Mouse (Mus musculus): Measurements from ENCODE around the gene Sbf2.

Gene Sbf2

DNA sequence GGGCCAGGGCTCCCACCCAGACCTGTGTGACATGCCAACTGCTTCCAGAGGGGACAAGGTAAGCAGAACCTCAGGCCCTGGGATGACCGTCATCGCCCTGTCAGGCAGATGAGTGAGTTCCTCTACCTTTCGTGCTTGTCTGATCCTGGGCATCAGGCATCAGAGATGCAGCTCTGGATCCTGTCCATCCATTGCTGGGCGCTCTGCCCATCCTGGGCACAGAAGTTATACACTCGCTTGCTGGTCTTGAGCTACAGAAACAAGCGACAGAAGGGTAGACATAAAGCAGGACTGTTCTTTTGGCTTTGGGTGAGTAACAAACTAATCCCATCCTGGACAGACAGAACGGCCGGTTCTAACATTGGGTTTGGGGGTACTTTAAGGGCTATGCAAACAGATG lies 305.5 kb downstream of the Sbf2 start:
- DNase-seq (ENCODE audit: low spot score) = no peak

DNA sequence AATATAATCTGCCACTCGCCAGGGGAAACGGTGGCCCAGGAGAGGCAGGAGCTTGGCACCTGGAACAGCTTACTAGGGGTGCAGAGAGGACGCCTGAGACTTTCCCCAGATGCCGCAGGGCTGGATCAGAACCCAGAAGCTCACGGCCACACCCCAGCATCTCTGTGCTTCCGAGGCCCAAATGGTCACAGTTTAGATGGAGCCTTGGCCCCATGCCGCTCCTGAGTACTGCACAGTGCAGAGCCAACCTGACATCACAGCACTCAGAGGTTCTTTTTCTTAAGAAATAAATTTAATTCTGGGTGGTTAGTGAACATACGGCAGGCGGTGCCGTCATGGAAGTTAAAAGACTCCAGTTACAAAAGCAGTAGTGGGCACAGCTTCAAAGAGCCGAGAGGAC lies 307.0 kb downstream of the Sbf2 start:
- DNase-seq (ENCODE audit: low spot score) = no peak

DNA sequence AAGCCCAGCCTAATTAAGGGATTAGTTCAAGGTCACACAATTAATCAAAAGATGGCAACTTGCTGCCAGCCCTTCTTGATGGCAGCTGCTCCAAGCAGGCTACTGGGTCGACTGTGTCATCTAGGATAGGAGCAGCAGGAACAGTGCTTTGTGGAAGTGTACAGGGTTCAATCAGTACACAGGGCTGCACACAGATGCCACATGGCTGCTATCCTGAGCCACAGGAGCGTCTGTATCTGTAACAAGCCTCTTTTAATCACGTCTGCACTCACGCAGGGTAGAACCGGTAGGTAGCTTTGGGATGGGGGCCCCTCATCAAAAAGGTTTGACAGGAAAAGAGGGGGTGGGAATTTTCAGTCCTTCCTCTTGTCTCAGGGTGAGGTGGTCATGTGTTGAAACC lies 308.4 kb downstream of the Sbf2 start:
- DNase-seq (ENCODE audit: low spot score) = no peak

DNA sequence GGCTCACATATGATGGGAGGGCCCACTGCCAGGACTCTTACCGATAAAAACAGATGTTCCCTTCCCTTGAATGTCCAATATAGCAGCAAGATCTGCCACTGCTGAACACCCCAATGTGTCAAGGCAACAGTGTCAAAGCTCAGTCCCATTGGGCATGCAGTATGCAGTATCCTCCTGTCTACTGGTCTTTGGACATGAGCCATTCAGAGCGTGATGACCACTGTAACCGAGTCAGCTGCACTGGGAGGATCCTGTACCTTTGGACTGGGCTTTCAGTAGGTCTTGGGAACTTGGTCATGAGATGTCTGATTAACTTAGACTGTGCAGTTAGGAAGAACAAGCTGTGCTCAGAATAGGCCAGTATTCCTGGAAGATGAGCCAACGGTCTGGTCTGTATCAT lies 309.2 kb downstream of the Sbf2 start:
- no peak for DNase-seq (ENCODE audit: low spot score)

DNA sequence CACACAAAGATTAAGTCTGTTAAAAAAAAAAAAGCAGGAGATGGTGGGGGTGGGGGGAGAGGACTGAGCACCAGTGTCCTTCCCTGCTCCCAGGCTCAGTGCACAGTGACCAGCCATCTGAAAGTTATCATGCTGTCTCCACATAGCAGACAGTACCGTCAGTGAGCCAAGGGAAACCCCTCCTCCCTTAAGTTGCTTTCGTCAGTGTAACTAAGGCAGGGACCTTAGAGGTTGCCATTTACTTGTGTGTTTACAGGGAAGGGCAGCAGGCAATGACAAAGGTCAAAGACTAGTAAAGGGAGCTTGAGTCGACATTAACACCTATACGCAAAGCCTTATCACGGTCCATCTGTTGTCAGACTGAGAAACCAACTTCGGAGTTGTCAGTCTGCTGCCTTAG lies 311.8 kb downstream of the Sbf2 start:
- DNase-seq (ENCODE audit: low spot score) = no peak

DNA sequence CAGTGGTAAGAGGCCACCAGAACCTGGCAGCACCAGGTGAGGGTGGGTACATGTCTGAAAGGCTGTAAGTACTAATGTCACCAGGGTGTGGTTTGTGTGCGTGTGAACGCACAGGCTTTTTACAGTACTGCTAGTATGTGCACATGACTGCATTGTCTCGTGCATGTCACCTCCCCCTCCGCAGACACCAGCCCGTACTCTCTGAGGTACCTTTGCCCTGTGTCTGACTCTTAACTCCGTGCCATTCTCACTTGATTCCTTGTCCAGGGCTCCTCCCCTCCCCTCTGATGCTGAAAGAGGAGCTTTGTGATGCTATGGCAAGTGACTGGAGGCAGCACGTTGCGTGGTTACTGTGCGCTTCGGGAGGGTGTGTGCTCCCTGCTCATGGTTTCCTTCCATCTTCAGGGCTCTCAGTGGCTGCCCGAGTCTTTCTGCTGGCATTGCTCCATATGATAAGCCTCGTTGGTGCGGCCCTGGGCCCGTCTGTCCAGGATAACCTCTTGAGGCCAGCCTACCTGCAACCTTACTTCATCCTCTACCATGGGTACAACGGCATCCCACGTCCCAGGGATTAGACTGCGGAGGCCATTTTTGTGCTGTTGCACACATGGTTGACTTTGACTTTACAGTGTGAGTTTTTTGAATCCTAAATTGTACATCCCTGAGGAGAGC lies 315.8 kb downstream of the Sbf2 start:
- no peak for DNase-seq (ENCODE audit: low spot score)

DNA sequence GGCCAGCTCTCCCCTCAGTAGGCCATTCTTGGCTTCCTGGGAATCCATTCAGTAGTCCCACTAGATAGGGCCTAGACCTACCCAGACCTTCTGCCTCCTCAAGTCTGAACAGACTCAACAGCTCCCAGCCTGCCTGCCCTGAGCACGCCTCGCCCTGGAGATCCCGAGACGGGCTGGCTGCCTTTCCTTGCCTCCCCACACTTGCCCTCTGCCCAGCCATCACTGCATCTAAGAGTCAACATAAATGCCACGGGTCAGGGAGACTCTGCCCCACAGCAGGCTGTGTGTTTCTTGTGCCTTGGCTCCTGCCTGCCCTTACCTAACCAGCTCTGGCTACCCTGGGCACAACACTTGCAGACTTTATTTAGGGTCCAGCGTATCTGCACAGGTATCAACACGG lies 316.6 kb downstream of the Sbf2 start:
- no peak for DNase-seq (ENCODE audit: low spot score)

DNA sequence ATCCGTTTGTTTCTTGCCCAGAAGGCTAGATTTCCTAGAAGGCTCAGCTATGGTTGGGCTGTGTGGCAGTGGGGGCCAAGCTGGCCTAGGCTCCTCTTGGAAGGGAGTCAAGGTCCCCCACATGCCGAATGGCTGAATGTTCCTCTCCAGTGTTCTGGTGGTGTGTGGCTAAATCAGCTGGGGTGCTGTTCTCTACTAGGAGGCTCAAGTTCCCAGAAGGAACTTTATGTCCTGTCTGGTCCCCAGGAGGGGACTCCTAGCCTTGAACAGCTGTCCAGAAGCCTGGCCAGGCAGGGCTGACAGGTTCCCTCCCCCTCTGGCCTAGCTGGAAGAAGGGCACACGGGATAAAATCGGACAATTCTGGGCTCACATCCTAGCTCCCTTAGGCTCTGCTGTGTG lies 317.1 kb downstream of the Sbf2 start:
- DNase-seq (ENCODE audit: low spot score) = peak; percentile 9

DNA sequence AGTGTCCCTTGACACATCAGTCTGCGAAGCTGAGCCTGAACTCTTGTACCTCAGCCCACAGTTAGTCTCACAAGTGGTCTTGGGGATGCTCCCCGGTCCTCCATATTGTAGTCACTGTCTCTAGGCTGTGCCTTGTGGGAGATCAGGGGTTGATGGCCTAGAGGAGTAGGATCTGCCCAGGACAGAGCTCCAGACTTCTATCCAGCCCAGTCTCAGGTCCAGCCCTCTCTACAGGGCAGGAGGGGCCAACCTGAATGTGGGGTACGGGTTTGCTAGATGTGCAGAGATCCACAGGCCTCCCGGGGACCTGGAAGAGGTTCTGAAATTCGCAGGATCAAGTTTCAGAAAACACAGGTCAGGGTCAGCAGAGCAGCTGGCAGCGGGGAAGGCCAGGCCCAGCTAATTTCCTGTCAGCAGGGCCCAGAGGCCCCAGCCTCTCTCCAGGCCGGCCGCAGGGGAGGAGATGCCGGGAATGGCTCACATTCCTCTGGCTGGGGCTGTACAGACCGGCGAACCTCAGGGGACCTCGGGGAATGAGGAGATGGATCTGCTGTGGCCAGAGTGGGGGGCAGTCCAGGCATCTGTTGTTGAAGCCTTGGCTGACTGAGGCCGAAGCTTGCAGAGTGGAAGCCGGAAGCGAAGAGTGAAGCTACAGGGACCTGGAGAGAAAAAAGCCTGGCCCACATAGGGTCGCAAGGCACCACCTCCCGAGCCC lies 317.7 kb downstream of the Sbf2 start:
- peak; percentile 44 for DNase-seq (ENCODE audit: low spot score)

DNA sequence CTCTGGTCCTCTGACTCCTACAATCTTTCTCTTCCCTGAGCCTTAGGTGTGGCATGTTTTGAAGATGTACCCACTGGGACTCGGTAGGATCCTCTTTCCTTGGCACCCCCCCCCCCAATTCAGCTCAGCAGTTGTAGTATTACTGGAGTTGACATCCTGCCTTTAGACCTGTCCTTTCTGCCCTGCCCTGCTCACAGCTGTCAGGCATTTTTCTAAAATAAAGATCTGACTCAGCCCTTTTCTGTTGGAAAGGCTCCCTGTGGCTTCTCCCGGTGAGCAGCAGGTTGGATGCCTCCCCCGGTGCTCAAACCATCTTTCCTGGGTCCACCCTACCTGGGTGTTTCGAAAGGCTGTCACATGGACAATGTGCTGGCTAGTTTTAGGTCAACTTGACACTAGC lies 325.1 kb downstream of the Sbf2 start:
- no peak for DNase-seq (ENCODE audit: low spot score)

DNA sequence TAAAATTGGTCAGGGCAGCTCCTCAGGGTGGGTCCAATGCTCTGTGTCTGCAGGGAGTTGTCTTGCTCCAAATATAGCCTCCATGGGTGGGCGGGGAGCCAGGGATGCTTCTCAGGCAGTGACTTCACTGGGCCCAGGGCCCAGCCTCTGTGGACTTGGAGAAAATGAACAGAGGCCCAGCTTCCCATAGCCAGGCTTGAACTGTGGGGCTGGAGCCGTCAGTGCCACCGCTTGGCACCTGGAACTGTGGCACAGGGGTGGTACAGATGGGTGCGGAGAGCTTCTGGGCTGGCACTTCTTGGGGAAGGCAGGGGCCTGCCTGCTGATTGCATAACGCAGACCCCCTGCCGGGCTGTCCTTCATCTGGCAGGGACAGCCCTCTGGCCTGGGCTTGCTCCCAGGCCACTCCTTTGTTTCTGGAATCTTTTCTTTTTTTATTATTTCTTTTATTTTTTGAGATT lies 326.0 kb downstream of the Sbf2 start:
- DNase-seq (ENCODE audit: low spot score) = peak; percentile 65

DNA sequence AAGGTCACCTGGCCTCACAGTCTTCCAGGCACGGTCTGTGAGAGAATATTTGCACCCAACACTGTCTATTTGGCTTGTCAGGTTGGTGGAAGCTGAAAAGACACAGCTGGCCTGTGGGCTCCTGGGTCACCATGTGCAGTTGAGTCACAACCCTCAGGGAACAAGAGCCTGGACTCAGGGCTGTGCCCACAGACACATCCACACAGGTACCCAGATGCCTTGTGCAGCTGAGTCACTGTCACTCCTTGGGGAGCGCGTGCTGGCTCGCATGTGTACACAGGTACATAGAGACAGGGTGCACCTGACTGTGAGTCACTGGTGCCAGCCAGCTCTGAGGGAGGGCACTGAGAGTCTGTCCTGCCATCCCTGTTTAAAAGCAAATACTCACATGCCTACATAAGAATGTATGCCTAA lies 326.5 kb downstream of the Sbf2 start:
- no peak for DNase-seq (ENCODE audit: low spot score)

DNA sequence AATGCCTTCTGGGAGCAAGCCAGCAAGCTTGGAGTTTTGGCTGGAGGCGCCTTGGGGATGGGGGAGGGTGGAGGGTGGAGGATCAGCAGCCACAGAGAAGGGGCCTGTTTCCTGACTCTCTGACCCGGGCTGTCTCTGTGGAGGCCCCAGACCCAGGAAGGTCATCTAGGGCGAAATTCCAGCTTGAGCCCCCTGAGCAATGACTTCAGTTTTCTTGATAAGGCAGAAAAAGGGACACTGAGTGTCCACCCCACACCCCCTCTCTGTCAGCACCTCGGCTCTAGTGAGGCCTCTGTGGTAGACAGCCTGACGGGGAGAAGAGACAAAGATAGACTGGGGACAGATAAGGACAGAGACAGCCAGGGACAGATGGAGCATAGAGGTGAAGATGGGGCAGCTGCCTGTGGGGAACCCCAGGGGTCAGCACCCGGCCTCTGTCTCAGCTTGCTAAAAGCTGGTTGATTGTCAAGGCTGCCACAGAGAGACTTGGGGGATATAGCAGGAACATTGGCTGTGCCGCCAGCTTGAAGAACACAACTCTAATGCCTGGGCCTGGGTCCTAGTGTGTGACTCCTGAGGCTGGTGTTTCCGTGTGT lies 327.1 kb downstream of the Sbf2 start:
- DNase-seq (ENCODE audit: low spot score) = no peak

DNA sequence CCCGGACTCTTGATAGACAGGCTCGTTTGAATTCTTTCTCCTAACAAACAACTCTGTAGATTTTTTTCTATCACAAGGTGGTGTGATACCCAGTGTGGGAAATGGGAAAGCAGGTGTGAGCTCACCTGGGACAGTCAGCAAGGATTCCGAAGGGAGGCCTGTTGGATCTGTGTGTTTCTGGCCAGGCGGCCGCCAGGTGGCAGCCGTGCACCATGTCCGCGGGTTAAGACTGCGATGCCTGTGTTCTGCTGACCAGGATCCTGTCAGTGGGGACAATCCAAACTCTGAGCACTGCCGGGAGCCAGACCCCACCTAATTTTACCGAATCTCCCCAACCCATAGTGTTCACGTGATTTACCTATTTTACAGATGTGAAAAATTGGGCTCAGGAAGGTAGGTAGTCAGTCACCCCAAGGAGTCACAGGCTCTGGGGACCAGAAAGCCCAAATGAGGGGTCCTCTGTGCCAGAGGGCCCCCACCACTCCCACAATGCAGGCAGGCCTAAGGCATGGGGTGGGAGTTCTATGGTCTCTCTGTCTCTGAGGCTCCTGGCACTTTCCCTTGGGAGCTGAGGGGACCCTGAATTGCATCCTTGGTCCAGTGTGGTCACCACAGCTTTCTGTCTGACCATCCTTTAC lies 327.8 kb downstream of the Sbf2 start:
- DNase-seq (ENCODE audit: low spot score) = peak; percentile 63

DNA sequence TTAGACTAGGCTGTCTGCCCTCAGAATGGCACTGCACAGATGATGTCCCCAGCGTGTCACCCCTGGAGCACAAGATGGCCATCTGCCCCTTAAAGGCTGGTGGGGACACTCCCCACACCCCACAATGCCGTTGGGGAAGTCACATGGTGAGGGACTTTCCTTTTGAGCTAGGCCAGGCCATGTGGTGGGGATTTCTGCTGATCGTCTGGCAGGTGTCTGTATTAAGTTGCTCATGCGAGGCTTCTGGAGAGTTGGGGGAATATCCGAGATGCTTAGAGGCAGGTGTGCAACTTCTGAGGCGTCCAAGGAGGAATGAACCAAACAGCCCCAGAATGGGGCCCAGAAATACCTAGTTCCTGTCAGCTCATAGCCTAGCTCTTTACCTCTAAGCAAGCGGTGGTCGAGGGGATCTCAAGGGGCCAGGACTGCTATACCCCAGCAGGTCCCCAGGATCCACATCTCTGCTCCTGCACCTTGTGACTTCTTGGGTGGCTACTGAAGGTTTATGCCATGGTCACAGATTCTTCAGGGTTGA lies 328.5 kb downstream of the Sbf2 start:
- DNase-seq (ENCODE audit: low spot score) = no peak

DNA sequence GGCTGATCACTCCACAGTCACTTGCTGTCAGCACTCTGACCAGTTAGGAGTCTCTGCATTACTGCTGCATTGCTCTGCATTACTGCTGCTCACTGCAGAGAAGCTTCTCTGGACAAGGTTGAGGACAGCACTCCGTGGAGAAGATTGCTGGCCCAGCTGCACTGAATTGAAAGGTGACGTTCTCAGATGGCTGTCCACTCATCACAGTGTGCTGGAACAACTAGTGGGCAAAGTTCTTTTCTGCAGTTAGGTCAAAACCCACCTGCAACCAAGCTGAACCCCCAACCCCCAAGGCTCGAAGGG lies 328.9 kb downstream of the Sbf2 start:
- no peak for DNase-seq (ENCODE audit: low spot score)

DNA sequence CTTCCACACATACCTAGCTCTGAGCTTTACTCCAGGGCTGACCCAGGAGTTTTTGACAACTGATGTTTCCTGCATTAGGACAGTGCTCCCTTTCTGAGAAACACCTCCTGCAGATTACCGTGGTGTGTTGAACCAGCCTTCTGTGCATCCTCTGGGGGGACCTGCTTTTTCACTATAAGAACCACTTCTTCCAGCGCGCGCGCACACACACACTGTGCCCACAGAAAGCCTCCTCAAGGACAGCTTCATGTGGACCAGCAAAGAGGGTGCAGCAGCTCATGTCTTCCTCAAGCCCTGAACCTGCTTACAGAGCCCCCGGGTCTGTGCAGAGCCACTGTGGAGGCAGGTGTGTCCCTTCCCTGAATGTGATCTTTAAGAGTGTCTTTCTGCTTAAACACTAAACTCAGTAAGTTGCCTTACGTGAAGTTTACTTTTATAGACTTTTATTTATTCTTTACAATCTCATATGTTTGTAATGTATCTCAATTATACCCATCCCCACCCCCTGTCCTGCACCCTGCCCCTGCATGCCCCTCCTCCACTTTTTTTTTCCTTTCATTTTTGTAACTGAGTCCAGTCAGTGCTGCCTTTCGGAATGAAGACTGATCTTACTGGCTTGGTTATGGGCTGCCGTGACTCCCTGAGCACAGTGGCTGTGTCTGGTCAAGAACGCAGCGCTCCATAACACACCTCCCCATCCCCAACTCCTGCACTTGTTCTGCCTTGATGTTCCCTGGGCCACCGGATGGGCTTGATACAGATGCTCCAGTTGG lies 329.5 kb downstream of the Sbf2 start:
- no peak for DNase-seq (ENCODE audit: low spot score)

DNA sequence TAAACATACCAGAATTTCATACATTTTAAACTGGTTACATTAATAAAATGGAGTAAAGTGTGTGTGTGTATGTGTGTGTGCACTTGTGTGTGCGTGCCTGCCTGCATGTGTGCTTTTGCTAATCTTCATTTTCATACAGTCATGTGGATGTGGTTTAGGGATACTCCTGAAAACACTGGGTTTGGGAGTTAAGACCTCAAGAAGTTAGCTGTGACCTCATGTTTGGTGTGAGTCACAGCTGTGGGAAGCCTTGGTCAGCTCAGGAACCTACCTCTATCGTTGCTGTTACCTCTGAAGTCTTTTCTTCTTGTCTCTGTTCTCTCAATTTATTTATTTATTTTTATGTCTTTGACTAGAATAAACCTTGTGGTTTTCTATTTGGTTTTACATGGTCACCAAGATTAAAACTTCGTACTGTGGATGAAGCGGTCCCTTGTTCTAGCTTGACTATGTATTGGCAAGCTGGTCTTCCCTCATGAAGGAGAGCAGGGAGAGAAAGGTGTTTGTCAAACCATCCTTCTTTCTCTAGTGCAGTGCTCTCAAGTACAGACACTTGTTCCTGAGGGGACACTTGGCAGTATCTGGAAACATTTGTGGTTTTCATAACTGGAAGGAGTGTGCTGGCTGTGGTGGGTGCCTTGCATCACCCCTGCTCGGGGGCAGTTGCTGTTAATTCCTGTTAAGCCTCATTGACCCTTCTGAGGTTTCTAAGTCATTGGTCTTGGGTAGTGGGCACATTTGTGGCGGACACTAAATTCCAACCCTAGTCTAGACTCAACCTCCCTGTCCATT lies 331.0 kb downstream of the Sbf2 start:
- no peak for DNase-seq (ENCODE audit: low spot score)

DNA sequence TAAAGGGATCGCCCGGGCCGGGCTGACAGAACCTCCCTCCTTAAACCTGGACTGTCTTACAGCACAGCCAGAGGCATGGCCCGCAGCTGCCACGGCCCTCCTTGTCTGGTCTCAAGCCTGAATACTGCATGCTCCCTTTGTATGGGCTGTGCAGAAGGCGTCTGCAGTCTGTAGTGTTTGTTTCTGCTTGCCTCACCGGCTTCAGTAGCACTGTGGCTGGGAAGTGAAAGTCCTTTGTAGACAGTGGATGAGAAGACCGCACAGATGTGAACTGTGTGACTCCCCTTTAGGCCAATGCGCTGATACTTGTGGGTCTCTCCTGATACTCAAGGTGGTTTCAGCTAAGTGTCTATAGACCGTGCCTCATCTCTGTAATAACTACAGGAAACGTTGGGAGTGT lies 331.9 kb downstream of the Sbf2 start:
- no peak for DNase-seq (ENCODE audit: low spot score)

DNA sequence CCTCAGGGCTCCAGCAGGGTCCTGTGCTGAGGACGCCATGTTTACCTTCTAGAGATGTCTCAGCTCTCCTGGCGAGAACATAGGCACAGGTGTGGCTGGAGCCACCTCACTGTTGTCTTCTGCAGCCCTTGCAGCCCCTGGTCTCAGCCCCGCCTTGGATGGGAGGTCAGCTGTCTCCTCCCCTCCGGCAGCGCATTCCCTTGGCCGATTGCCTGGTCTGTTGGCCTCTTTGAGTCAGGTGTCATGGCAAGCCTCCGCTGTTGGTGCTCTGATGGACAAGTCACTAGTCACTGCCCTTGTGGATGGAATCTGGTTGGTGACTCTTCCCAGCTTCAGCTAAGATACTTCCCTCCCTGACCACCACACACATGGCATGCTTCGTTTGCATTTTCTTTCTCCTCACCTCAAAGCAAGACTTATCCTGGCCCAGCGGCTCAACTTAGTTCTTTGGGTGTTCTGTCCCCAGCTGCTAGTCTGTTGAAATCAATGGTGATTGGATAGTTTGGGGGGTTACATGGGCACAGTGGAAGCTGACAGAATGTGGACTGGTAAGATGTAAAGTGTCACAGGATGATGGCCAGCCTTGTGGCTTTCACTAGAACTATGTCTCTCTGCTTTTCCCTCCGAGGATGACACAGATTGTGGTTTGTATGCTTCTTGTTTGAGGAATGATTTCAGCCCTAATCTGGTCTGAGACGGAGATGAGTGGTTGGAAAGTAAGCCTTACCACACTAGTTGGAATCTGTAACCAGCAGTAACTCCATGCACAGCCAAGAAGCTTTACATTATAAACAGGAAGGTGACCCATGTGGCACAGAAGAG lies 333.1 kb downstream of the Sbf2 start:
- DNase-seq (ENCODE audit: low spot score) = no peak
